Mouse (Mus musculus) kidney, postnatal 14 days (tissue): ENCODE measurements around the gene Gm37240.

Source experiments
- DNase-seq: peaks from one replicate; pipeline ENCODE4 v3.0.0; 2022; ENCODE audit warnings: mixed read lengths

Gm37240 gene

DNA sequence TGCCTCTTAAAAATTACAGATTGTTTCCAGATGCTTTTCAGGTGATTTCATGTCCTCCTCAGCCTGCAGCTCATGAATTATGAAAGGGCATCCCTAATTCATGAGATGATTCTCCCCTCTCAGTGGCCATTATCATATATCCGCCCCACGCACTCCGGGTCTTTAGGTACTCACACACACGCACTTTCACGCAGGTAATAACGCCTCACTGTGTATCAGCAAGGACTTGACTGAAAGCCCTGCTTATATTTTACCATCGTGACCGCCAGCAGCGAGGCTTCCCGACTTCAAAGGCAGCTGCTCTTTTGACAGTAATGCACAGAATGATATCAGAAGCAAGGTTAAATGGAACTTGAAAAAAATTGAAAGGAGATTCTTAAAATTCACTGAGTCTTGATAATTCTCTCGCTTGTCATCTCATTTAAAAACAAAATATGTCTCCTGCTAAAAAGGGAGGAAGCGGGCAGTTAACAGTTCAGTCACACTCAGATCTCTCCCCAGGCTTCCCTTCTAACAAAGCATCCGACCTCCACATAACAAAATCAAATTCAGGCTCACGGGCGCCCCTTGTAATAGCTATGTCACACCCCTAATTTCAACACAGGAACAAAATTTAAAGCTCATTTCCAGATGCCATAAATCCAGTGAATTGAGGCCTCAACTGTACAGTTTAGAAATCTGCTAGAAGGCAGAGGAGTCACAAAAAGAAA, 66.3 kb downstream of the Gm37240 start:
- no peak for DNase-seq

DNA sequence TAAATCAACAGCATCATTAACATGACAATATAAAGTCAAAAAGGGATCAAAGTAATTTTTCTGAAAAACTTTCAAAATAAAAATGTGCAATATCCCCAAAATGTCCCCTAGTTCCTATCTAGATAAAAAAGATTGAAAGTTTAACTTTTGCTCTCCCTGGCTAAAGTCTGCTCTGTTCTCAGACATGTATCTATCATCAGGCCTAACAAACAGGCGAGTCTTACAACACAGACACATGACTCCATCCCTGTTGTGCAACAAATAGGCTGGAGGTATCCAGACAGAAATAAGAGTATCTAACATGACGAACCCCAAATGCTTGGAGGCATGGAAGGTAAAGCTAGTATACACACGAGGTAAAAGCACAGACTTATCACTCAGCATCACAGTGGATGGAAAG, 68.0 kb downstream of the Gm37240 start:
- no peak for DNase-seq

DNA sequence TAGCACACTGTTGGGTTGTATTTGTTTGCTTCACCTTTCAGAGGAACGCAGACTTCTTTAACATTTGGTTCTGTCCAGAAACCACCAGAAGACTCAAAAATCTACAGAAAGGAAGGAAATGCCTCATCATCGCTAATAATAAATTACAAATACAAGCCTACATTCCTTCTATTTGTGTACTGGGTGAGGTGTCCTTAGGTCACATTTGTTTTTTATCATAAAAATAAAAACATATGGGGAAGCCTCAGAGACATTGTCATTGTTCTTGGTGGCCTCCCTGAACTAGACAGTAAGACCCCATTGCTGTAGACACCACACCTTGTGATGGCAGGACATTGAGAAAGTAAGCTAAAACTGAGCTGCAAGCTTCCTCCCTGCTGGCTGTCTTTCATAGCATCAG, 70.1 kb downstream of the Gm37240 start, which contains the start of gene Fam160a1:
Fam160a1 (minus strand) TSS at position 101 of the 400 bp plus-strand sequence.
- no peak for DNase-seq

DNA sequence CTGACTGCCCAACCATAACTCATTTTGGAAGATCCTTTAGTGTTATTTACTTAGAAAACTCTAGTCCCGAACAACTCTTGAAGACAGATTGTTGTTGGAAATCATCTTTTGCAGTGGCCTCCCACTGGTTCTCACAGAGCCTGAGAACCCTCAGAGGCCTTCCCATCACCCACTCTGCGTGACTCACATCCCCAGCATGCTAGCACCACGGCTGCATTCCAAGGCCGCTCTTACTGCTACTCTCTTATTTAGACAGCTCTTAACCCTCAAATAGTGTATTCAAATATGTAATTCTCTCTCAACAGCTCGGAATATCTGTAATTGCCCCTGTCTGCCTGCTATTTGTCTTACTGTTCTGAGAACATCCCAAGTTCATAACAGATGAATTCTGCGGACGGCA, 73.1 kb downstream of the Gm37240 start:
- DNase-seq = peak; percentile 38

DNA sequence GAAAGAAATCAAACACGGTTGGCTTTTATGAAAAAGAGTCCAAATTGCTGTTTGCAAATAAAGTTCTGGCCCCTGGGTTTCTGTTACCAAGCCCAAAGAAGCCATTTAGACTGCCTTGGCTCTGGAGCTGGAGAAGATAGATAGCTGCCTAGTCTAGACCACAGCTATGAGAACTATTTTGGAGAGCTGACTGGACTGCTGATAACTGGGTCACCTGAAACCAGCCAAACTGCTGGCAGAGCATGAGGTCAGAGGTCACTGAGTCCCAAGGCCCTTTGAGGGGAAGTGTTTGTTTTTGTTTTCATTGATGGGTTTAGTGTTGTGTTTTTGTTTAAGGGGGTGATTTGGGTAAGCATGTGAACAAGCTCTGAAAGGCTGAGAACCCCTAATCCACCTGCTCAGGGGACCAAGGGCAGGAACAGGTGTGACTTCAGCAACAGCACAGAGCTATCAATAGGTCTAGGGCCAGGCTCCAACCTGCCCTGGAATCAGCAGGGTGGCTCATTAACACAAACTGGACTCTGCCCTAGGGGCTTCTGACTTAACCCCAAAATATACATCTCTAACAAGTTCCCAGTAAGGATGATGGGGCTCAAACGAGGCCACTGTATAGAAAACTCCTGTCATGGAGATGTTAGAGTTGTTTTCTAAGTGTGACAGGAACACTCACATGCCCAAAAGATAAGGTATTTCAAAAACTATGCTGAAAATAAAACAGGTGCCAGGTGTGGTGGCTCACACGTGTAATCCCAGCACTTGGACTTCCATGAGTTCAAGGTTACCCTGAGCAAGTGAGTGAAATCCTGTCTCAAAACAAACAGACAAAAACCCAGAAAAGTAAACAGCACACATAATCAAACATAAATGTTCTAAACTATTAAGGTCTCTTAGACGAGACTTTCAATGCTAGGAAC, 74.0 kb downstream of the Gm37240 start:
- DNase-seq = peak; percentile 34

DNA sequence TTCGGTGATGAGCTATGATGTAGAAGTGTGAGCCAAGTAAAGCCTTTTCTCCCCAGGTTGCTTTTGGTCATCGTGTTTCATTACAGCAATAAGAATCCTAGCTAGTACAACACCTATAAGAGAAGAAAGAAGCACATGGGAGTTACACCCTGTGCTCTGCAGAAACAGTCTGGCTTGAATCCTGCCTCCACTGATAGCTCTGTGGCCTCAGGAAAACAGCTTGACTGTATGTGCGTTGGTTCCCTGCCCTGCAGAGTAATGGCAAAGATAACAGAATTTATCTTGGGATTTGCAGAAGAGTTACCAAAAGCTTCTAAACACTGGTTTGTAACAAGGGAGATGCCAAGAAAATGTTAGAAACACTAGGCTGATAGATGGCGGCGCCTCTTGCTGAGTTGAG, 75.3 kb downstream of the Gm37240 start:
- DNase-seq = no peak

DNA sequence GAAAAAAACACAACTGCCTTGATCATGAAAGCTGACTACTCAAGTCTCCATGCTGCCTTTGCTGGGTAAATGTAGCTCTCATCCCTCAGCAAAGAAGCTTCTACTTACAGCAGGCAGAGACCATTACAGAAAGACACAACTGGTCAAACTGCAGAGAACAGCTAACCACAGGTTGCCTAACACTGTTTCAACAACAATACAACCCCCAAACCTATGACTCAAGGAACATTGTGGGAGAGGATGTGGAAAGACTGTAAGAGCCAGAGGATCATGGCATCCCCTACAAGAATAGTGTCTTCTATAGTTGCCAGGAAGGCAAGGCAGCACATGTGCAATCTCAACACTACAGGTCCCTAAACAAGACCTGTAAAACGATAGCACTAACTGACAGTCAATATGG, 94.2 kb downstream of the Gm37240 start:
- DNase-seq = no peak

DNA sequence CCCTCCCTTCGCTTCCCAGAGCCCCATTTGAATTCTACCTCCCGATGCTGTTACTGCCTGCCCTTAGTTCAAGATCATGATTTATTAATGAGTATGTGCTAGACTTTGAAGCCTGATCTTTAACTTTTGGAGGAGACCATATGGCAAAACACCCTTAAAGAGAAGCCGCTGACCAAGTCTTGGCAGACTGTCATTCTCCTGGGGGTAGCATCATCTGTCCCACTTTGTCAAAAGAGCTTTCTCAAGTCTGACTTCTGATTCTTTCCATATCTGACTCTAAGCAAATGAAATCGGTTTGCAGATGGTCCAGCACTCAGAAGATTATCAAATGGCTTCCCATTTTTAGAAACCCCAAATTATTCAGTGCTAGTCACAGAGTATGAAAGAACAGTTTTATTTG, 97.6 kb downstream of the Gm37240 start:
- DNase-seq = no peak

DNA sequence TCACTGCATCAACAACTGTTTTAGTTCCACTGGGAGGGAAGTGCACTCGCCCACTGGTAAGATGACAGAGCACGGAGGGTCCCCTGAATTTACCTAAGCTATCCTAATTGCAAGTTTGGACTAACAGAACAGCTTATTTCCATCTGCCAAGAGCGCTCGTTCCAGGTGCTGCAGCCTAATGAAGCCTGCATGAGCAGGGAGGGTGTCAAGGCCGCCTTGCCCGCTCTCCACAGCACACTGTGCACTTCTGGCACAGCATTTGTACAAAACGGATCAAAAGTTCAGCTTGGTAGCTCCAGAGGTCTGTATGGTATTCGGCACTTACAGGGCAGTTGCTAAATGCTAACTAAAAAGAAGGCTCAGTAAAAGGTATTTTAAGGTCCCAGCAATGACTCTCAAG, 100.8 kb downstream of the Gm37240 start:
- peak; percentile 35 for DNase-seq

DNA sequence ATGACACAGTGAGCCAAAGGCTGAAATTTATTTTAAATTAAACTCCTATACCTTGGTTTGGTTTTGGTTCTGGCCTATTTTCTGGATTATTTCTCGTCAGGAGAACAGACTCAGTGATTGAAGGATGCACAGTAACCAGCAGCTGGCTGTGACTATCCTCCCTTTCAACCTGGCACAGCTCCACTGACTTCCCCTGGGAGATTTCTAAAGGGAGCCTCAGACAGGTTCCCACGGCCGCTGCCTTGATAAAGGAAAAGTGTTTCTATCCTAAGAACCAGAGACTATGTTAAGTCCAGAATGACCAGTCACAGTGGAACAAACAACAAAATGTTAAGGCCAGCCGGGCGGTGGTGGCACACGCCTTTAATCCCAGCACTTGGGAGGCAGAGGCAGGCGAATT, 106.4 kb downstream of the Gm37240 start:
- no peak for DNase-seq

DNA sequence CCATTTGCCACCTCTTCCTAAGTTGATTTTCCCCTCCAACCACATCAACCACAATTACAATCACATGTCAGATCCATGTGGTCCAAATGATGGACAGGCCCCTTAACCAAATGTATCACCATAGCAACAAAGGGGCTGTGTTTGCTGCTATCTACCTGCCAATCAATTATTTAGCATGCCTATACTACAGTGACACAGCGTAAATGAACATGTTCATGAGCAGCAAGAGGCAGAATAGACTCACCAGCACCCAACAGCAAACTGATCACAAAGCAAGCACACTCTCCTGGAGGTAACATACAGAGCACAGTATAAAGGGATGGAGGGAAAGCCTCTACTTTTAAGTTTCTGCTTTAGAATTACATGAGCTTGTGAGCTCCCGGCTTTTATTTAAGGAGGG, 107.0 kb downstream of the Gm37240 start:
- no peak for DNase-seq

DNA sequence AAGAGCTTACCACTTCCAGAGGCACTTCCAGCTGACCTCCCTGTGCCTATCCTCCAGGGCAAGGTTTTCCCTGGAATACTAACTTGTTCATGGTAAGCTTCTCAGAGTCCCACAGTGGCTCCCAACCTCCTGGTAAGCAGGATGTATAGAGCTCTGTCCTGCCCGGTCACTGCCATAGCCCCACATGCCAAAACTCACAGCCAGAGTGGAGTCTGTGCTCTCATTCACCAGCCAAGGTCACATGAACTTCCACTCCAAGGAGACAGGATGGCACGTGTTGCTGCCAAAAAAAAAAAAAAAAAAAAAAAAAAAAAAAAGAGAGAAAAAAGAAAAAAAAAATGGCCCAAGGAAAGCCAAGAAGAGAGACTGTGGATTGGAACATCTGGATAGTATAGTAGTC, 109.5 kb downstream of the Gm37240 start:
- no peak for DNase-seq

DNA sequence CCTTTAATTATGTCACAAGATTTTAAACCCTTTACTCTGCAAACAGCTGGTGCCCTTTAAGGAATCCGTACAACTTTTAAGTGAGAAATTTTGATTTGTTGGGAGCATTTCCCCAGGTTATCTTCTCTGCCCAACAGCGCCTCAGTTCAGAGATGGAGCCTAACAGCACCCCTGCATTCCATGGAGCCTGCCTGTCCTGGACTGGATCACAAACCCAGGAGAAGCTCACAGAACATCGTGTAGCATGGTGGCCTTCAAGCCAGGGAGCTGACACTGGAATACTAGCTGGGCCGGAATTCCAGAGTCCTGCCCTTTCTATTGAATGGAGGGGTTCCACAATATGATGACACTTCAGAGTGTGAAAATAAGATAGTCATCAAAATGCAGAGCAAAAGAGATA, 110.0 kb downstream of the Gm37240 start:
- DNase-seq = no peak

DNA sequence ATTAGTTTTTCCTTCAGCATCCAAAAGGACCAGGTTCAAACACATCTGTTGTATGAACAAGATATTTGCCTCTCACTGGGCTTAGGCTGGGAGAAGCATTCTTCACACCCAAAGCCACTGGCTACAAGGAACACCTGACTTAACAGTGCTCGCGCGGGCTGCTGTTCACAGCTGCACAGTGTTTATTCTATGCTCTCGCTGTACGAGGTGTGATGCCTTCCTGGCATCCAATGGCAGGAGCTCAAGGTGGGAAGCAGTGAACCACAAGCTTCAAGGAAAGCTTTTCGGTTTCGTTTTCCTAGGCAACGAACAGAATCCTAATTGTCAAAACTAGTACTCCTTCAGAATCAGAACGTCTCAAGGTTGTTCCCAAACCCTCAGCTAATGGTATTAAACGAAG, 110.6 kb downstream of the Gm37240 start:
- peak; percentile 18 for DNase-seq

DNA sequence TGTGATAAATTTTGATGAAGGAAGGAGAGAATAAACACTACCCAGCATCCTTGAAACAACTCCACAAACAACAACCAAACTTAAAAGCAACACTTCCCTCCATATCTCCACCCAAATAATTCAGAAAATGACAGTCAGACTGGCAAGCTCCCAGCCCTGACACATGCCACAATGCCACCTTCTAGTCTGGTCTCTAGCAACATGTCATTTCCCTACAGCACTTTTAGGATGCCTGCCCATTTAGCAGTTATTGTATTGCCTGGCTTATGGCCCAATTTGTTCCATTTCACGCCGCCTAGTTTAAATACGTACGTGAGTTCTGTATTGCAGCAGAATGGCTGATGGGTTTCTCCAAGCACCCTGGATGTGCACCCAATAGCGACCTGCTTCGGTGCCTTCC, 111.2 kb downstream of the Gm37240 start:
- no peak for DNase-seq

DNA sequence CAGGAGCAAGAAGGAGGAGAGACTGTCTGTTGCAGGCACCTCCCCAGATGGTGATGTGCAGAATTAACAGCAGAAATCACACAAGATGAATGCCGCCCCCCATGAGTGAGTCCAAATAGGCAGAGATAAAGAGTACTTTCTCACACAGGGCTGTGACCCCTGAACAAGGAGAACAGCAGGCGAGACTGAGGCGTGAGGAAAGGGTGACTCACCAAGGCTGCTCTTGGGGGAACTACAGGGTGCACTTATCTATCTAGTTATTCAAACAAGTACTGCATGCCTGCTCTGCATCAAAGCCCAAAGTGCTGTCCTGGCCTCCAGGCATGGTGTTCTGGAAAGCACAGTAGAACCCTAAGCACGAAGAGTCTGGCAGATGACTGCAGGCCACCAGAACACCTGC, 113.4 kb downstream of the Gm37240 start:
- no peak for DNase-seq

DNA sequence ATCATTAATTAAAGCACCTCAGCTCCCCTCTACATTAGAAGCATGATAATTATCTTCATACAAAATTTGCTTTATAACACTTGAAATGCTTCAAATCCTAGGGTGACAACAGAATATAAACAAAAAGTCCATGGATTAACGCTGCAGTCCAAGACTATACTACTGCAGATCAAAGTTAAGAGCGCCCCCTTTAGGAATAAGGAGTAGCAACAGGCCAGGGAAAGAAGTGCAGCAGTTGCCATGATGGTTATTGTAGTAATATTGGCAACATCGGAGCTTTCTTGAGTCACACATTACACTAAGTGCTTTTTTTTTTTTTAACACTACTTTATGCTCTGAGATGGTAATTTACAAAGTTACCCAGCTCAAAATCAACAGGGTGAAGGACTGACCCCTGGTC, 113.9 kb downstream of the Gm37240 start:
- DNase-seq = no peak

DNA sequence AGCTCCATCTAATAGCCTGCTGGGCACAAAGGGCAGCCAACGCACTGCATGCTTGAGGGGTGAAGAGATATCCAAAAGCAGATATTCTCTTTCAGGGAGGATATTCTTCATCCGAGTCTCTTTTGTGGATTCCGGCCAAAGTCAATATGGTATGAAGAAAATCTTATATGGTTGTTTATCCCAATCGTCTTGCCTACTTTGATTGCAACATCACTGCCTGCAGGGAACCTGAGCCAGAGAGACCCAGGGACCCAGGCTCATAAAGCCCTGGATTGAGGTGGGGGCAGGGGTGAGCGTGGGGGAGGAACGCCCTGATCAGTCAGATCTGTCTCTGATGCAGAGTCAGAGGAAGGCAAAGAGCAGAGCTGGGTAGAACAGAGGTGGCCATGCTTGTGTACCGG, 122.4 kb downstream of the Gm37240 start:
- DNase-seq = no peak

DNA sequence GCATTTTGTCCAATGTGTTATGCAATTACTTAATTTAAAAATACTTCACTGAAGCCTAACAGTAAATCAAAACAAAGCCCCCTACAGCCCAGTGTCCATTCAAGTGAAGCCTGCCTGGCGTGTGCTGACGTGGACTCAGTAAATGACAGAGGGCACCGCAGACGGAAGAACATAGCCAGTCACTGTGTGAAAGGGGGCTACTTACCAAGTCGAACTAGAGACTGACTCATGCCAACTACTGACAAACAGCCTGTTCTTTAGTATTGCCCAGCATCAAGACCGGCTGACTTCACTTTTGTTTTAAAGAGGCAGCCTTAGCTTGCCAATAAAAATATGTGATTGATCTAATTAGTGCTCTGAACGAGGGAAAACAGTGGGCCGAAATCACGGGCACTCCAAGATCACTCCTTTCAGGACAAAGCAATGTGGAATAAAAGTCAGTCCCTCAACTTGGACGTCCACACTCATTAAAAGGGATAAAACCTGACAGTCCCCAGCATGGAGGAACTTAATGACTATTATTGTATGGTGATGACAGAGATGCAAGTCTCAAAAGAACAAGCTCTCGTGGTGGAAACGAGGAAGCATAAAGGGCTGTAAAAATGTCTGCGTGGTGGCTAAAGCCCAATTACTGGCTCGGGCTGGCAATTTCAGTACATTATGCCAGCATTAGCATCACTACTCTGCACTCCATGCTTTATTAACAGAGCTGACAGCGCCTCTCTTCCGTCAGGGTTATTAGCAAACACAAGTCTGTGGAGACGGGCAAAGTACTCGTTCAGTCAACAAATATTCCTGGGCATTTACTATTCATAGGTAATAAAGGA, 123.1 kb downstream of the Gm37240 start:
- no peak for DNase-seq

DNA sequence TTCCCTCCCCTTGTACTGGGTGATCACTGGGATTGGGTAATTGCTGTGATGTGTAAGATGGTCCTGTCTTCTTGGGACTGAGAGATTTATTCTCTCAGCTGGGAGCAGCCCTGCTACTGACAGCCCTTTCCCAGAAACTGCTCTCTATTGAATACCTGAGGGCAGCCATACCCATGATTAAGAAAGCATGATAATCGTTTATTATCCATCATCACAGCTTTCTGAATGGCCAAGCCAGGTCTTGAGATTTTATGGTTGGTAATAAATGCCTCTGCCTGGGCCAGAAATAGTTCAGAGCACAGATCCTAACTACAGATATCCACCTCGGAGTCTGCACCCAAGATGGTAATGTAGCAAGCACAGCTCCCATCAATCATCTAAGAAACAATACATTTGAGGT, 129.4 kb downstream of the Gm37240 start:
- no peak for DNase-seq

DNA sequence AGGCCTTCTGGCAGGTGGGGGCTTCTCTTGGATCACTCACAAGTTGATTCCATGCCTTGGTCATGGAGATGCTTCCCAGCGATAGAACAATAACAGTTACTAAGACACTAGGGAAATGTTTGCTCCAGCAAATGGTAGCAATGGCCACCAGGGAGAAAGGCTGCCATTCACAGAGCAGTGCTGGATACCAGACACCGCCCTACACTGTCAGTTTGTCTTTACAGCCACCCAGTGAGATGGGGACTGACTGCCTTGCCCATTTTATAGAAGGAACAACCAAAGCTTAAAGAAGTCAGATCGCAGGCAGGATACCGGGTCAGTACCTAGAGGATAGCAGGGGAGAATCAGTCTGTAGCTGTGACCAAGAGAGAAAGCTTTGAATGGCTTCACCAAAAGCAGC, 129.9 kb downstream of the Gm37240 start:
- DNase-seq = no peak

DNA sequence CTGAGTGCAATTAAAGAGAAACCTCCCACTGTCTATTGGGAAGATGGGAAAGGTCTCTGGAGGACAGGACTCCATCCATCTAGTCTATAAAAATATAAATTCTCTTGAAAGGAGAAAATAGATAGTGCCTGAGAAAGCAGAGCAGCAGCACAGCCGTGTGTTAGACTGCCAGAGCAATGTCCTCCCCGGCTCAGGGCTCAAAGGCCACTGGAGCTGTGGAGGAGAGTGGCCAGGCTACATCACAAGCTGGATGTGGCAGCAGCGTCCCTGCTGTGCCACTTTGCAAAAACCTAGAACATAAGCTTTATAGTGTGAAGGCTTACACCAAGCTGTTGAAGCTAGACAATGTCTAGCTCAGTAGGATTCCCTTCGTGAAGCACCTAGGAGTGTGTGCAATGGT, 138.0 kb downstream of the Gm37240 start:
- DNase-seq = no peak

DNA sequence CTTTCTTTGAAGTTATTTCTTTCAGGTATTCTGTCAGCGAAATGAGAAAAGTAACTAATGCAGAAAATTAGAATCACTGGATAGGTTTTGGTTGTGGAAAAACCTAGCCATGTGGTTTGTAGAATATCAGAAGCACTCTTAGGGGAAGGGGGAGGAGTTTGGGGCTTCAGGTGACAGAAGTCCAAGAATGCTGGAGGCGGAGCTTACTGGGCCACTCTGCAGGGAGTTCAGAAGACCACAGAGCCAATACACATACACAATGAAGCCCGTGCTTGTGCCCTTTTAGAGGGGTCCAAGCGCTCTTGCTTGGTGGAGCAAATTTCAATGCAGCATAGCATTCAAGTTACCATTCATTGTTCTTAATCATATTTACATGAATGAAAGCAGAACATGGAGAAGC, 138.5 kb downstream of the Gm37240 start:
- peak; percentile 21 for DNase-seq
